Mouse (Mus musculus) stomach, embryonic 14.5 days (tissue): ENCODE measurements at regions not wholly inside any gene's neighbourhood (a gene's known extent, or its start where the extent isn't known, plus 50 kb on each side); places are given as distances from the start of the nearest gene placed in this dataset.

Experiments
- ATAC-seq: fragments of 200-750 bp; cut with Nextera tagmentation; 2 replicates; pipeline ENCODE4 v1.8.0; 2017; ENCODE audit warnings: low read depth, moderate TSS enrichment; ENCODE audit not compliant: insufficient number of reproducible peaks, insufficient read depth, low FRiP score
- H3K27ac ChIP-seq: fragments of 300-500 bp; sonication (generic); 2 replicates; pipeline ENCODE4 v1.5.1; 2014; ENCODE audit warnings: mild to moderate bottlenecking, low read length, moderate library complexity, mixed read lengths
- H3K27me3 ChIP-seq: fragments of 300-500 bp; sonication (generic); 2 replicates; pipeline ENCODE4 v1.6.1; 2014; ENCODE audit warnings: low read length, control low read depth, mixed read lengths; ENCODE audit not compliant: control insufficient read depth, insufficient read depth
- H3K36me3 ChIP-seq: fragments of 300-500 bp; sonication (generic); 2 replicates; pipeline ENCODE4 v1.6.1; 2014; ENCODE audit warnings: mild to moderate bottlenecking, control low read depth, low read length, moderate library complexity, mixed read lengths; ENCODE audit not compliant: control insufficient read depth, insufficient read depth
- H3K4me1 ChIP-seq: fragments of 300-500 bp; sonication (generic); 2 replicates; pipeline ENCODE4 v1.6.1; 2014; ENCODE audit warnings: low read length, control low read depth, mixed read lengths; ENCODE audit not compliant: control insufficient read depth, insufficient read depth
- H3K4me2 ChIP-seq: fragments of 300-500 bp; sonication (generic); replicated peaks from 2 replicates; pipeline ENCODE4 v1.6.1; 2014; ENCODE audit warnings: low read depth, low read length, control low read depth
- H3K4me3 ChIP-seq: fragments of 300-500 bp; sonication (generic); 2 replicates; pipeline ENCODE4 v1.5.1; 2014; ENCODE audit warnings: low read depth, low read length, control low read depth
- H3K9ac ChIP-seq: fragments of 300-500 bp; sonication (generic); replicated peaks from 2 replicates; pipeline ENCODE4 v1.6.1; 2014; ENCODE audit warnings: low read depth, mild to moderate bottlenecking, control low read depth, low read length, moderate library complexity, mixed read lengths
- H3K9me3 ChIP-seq: fragments of 300-500 bp; sonication (generic); 2 replicates; pipeline ENCODE4 v1.6.1; 2016; ENCODE audit warnings: low read depth, low read length, control low read depth; ENCODE audit not compliant: control insufficient read depth
- WGBS: fragments of 180-500 bp; shearing (Covaris S2); extraction: QIAGEN DNeasy Blood & Tissue Kit; methylation state at CpG from one replicate; pipeline ENCODE4 v1.1.7; 2014; 5-methylcytosine and 5-hydroxymethylcytosine counted together

DNA sequence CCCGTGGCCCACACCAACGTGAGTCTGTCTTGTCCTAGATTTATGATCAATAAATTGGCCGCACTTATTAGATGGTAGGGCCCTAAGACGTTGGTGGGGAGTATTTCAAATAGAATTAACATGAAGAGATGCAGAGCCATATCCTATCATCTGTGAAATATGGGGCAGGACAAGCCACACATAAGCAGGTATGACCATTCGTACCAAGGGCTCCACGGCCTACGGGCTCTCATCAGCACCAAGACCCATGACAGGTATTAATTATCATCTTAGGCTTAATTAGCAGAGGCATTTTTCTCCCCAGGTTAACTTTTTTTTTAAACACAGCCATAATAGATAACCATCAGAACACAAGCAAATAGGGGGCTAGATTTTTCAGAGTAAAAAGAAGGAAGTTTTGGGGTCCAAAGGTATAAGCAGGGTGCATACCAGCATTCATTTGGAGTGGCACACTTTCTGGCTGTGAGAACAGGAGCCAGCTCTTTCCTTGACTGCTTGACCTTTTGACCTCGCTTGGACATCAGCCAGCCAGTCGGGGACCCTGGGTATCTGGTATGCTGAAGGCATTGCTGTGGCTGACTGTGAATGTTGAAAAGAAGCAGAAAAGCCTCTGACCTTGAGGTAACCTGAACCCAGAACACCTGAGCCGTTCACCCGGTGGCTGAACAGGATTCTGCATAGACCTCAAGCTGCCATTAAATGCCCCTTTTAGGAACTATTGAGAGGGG, 185.8 kb downstream of the Snx10 start:
- no peak overlapping the region for H3K4me3 ChIP-seq
- ATAC-seq, result no peak
- no peaks in the 10 kb centered on the region for H3K9me3 ChIP-seq
- 0 out of 2 replicates have a peak, but pooled peaks cover 5% of the 10 kb centered on the region for H3K4me1 ChIP-seq
- H3K9ac ChIP-seq, result no peak overlapping the region
- no peak overlapping the region for H3K4me2 ChIP-seq
- no peaks in the 10 kb centered on the region for H3K27me3 ChIP-seq
- H3K27ac ChIP-seq, result no peak overlapping the region
- 34% methylated on average over 11 of the region's 11 CpGs for WGBS
- no peaks in the 10 kb centered on the region for H3K36me3 ChIP-seq

- 67% methylated on average over 5 of the region's 5 CpGs for WGBS
- Histone ChIP-seq H3K9ac (no peak overlapping the region), H3K4me3 (no peak overlapping the region), H3K4me1 (0 out of 2 replicates have a peak, but pooled peaks cover 5% of the 10 kb centered on the region), H3K9me3 (no peaks in the 10 kb centered on the region), H3K27me3 (no peaks in the 10 kb centered on the region), H3K4me2 (no peak overlapping the region), H3K27ac (no peak overlapping the region), H3K36me3 (no peaks in the 10 kb centered on the region)
- no peak for ATAC-seq
These were observed 186.5 kb downstream of the Snx10 start for GRCm38 (mm10) chr6:51710153-51710552.

DNA sequence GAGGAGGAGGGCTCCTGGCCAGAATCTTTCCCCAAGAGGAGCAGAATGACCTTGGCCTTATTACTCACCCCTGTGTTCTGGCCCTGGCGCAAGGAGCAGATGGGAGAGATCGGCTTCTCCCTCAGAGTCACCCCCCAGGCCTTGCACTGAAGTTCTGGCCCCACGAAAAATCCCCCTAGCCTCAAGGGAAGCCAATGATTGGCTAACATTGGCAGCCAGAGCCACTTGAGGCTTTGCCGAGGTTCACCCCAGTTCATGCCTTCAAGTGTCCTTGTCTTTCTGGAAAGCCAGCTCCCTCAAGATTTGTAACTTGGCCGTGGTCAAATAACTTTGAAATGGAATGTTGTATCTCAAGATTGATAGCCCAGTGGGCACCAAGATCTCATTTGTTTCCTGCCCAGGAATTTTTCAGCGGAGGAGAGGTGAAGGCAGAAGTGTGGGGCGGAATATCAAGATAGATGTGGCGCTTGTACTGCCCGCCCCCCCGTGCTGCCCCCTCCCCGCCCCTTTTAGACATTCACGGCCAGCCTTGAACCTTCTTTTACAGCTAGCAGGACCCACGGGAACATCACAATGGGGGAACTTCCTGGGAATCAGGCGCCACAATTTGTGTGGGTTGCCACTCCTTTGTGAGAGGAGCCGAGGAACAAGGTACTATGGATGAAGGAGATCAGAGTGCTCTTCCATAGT, 187.4 kb downstream of the Snx10 start:
- no peaks in the 10 kb centered on the region for H3K36me3 ChIP-seq
- no peak for ATAC-seq
- 0 out of 2 replicates have a peak, but pooled peaks cover 5% of the 10 kb centered on the region for H3K4me1 ChIP-seq
- H3K9me3 ChIP-seq, result no peaks in the 10 kb centered on the region
- no peak overlapping the region for H3K9ac ChIP-seq
- H3K4me3 ChIP-seq, result no peak overlapping the region
- no peaks in the 10 kb centered on the region for H3K27me3 ChIP-seq
- no peak overlapping the region for H3K4me2 ChIP-seq
- no peak overlapping the region for H3K27ac ChIP-seq
- WGBS, result 74% methylated on average over 15 of the region's 15 CpGs

GRCm38 (mm10) chr6:51711616-51711970, 187.9 kb downstream of the Snx10 start:
- WGBS, result 80% methylated on average over 7 of the region's 7 CpGs
- Histone ChIP-seq H3K4me1 (0 out of 2 replicates have a peak, but pooled peaks cover 5% of the 10 kb centered on the region), H3K36me3 (no peaks in the 10 kb centered on the region), H3K4me2 (no peak overlapping the region), H3K27me3 (no peaks in the 10 kb centered on the region), H3K9ac (no peak overlapping the region), H3K9me3 (no peaks in the 10 kb centered on the region), H3K27ac (no peak overlapping the region), H3K4me3 (no peak overlapping the region)
- no peak for ATAC-seq

- Histone ChIP-seq H3K4me2 (no peak overlapping the region), H3K27ac (no peak overlapping the region), H3K4me1 (no peaks in the 10 kb centered on the region), H3K9ac (no peak overlapping the region), H3K4me3 (no peak overlapping the region), H3K27me3 (no peaks in the 10 kb centered on the region), H3K9me3 (no peaks in the 10 kb centered on the region), H3K36me3 (no peaks in the 10 kb centered on the region)
- ATAC-seq, result no peak
- WGBS, result 31% methylated on average over 8 of the region's 8 CpGs
These were observed 191.6 kb downstream of the Snx10 start for GRCm38 (mm10) chr6:51715158-51715840.

DNA sequence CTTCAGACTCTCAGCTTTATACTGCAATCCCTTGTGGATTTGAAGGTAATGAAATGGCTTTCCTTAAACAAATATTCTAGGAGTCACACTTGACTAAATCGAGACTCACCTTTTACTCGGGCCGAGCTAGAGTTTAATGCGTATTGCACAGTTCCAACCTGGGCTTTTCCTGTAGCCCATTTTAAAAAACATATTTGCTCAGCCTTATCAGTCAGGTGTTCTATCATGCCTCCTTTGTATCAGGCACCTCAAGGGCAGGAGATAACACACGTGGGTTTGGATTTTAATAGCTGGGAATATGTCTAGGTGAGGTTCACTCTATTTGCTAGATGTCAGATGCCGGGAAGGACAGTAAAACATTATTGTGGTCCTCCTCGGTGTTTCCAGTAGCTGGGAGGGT, 193.7 kb downstream of the Snx10 start:
- ATAC-seq, result 0 out of 2 replicates have a peak, but pooled peaks have one; percentile 39
- Histone ChIP-seq H3K4me1 (no peaks in the 10 kb centered on the region), H3K36me3 (no peaks in the 10 kb centered on the region), H3K27ac (no peak overlapping the region), H3K27me3 (no peaks in the 10 kb centered on the region), H3K9ac (no peak overlapping the region), H3K9me3 (no peaks in the 10 kb centered on the region), H3K4me3 (no peak overlapping the region), H3K4me2 (no peak overlapping the region)
- 65% methylated on average over 7 of the region's 7 CpGs for WGBS

DNA sequence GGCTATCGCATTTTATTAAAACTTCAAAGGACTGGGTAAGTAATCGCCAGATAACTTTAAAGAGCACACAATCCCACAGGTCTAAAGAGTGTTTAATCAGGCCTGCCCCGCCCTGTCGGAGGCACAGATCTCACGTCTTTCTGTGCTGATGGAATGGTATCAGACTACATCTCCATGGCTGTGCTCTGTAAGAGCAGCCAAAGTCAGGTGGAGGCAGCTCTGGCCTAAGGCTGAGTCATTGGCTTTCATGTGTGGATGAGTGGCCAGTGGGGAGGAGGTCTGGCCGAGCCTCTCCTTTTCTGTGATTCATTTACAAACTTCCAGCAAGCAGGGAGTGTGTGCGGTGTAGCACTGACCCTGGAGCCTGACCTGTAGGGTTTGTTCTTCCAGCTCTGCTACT, 197.0 kb downstream of the Snx10 start:
- 58% methylated on average over 7 of the region's 7 CpGs for WGBS
- peak; percentile 94 for ATAC-seq

DNA sequence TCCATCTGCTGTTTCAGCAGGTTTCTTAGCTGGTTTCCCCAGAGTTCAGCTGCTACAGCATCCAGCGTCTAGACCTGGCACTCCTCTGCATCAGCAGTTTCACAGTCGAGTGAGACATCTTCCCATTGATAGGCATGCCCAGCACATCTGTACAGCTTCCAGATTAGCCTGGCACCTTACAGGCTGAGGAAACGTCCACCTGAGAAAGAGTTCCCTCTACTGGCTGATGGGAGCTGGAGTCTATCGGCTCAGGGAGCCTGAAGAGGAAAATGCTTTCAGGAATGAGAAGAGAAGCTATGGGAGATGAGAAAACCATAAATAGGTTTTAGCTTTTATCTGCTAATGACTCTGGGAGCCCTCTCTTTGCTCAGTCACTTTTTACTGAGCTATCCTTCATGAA, 199.4 kb downstream of the Snx10 start:
- Histone ChIP-seq H3K9me3 (no peaks in the 10 kb centered on the region), H3K36me3 (no peaks in the 10 kb centered on the region), H3K27ac (no peak overlapping the region), H3K4me1 (no peaks in the 10 kb centered on the region), H3K4me2 (no peak overlapping the region), H3K27me3 (no peaks in the 10 kb centered on the region), H3K4me3 (no peak overlapping the region), H3K9ac (no peak overlapping the region)
- 27% methylated on average over 4 of the region's 4 CpGs for WGBS
- ATAC-seq, result no peak

More for the DNA sequence above, 197.0 kb downstream of the Snx10 start:
- no peak overlapping the region for H3K27ac ChIP-seq
- H3K9ac ChIP-seq, result no peak overlapping the region
- H3K9me3 ChIP-seq, result no peaks in the 10 kb centered on the region
- no peaks in the 10 kb centered on the region for H3K4me1 ChIP-seq
- H3K36me3 ChIP-seq, result no peaks in the 10 kb centered on the region
- no peak overlapping the region for H3K4me3 ChIP-seq
- no peaks in the 10 kb centered on the region for H3K27me3 ChIP-seq
- H3K4me2 ChIP-seq, result no peak overlapping the region
